Mouse (Mus musculus) heart, postnatal 0 days (tissue): Measurements from ENCODE around the gene Dcaf6.

Experiments used
- CTCF ChIP-seq: IDR thresholded peaks from 2 replicates; pipeline ENCODE4 v1.5.1; 2016; ENCODE audit warnings: antibody characterized with exemption, control low read depth, low read depth
- EP300 ChIP-seq: IDR thresholded peaks from 2 replicates; pipeline ENCODE4 v1.6.1; 2016; ENCODE audit warnings: antibody characterized with exemption, low read depth

DNA sequence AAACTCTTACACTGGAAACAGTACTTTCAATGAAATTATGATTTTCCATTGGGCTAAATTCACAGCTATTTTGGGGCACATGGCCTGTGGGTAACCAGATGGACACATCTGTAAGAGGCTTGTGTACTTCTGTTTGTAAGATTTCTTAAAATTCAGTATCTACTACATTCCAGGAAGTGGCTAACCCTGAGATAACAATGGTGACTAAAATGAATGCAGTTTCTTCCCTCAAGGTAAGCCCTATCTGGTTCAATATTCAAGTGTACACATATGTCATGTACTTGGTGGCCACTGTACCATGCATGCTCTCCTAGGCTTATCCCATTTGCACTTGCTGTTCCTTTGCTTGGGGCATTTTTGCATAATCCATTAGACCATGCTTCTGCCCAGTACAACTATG is 129.4 kb downstream of the Dcaf6 start:
- no peak for TF ChIP-seq EP300
- TF ChIP-seq CTCF, result no peak
